Mouse (Mus musculus) cerebellum, adult 8-10 months (tissue): ENCODE measurements at regions not wholly inside any gene's neighbourhood (a gene's known extent, or its start where the extent isn't known, plus 50 kb on each side); places are given as distances from the start of the nearest gene placed in this dataset.

Source experiments
- DNase-seq: peaks from one replicate; pipeline ENCODE4 v3.0.0; 2022

GRCm38 (mm10) chr4:152719416-152720127, 241.9 kb upstream of the Kcnab2 start:
- no peak for DNase-seq

GRCm38 (mm10) chr4:152710339-152710738, 232.7 kb upstream of the Kcnab2 start:
- DNase-seq, result no peak

GRCm38 (mm10) chr4:152700217-152700616, 222.5 kb upstream of the Kcnab2 start:
- no peak for DNase-seq

GRCm38 (mm10) chr4:152697247-152697960, 219.7 kb upstream of the Kcnab2 start:
- DNase-seq, result no peak

- no peak for DNase-seq
These were observed 214.1 kb upstream of the Kcnab2 start for GRCm38 (mm10) chr4:152691735-152692134.

- no peak for DNase-seq
These were observed 213.6 kb upstream of the Kcnab2 start for GRCm38 (mm10) chr4:152691302-152691701.

GRCm38 (mm10) chr4:152690766-152691165, 213.1 kb upstream of the Kcnab2 start:
- no peak for DNase-seq

GRCm38 (mm10) chr4:152689831-152690230, 212.2 kb upstream of the Kcnab2 start:
- DNase-seq, result no peak

GRCm38 (mm10) chr4:152686509-152687081, 208.9 kb upstream of the Kcnab2 start:
- DNase-seq, result no peak

- no peak for DNase-seq
These were observed 196.5 kb upstream of the Kcnab2 start for GRCm38 (mm10) chr4:152674140-152674539.

GRCm38 (mm10) chr4:152663482-152663881, 185.8 kb upstream of the Kcnab2 start:
- DNase-seq, result peak; percentile 9

- no peak for DNase-seq
These were observed 185.4 kb upstream of the Kcnab2 start for GRCm38 (mm10) chr4:152663069-152663468.

- DNase-seq, result no peak
These were observed 184.8 kb upstream of the Kcnab2 start for GRCm38 (mm10) chr4:152662439-152662838.

GRCm38 (mm10) chr4:152650198-152650597, 172.5 kb upstream of the Kcnab2 start:
- no peak for DNase-seq

- DNase-seq, result peak; percentile 16
These were observed 169.9 kb upstream of the Kcnab2 start for GRCm38 (mm10) chr4:152647620-152648019.

- DNase-seq, result no peak
These were observed 169.4 kb upstream of the Kcnab2 start for GRCm38 (mm10) chr4:152647084-152647483.

GRCm38 (mm10) chr4:152637088-152637487, 159.4 kb upstream of the Kcnab2 start:
- no peak for DNase-seq

GRCm38 (mm10) chr4:152633896-152634295, 156.2 kb upstream of the Kcnab2 start:
- DNase-seq, result no peak

- DNase-seq, result no peak
These were observed 150.4 kb upstream of the Kcnab2 start for GRCm38 (mm10) chr4:152628111-152628510.

- peak; percentile 53 for DNase-seq
These were observed 147.6 kb upstream of the Kcnab2 start for GRCm38 (mm10) chr4:152625032-152626003.

- DNase-seq, result no peak
These were observed 144.5 kb upstream of the Kcnab2 start for GRCm38 (mm10) chr4:152622022-152622777.

GRCm38 (mm10) chr4:152617636-152618035, 140.0 kb upstream of the Kcnab2 start:
- no peak for DNase-seq
